Comparison of ENCODE assay signal across 8 mouse cellular contexts in genomic region chr2:177956734-177957133, GRCm38 (mm10). TPM values are rescaled to one million over a fixed set of nuclear protein-coding genes. Genes with fewer than 3 reads are reported as not detected.
A peak's percentile ranks its signal among the peaks of the same experiment; 100 is the strongest.
DNase-seq lines count a peak whose midpoint lies in the region; ATAC-seq and TF ChIP-seq lines count a peak whose summit lies in the region.
"Not testable (repeated sequence)": the region's sequence is repeated elsewhere in the genome, so short reads cannot be mapped to it uniquely, and the experiment has no call there.

No protein-coding gene starts in this region.

- not testable (repeated sequence) for H3K79me2 ChIP-seq in CH12.LX (replicated peaks; ENCODE audit: control insufficient read depth, extremely low read depth, insufficient read depth, poor library complexity, severe bottlenecking)

- not testable (repeated sequence) for H3K27ac ChIP-seq in CH12.LX (ENCODE audit: insufficient read depth, low read depth); cerebellum, adult 2 months (ENCODE audit: insufficient read depth, low read length); forebrain, embryonic 16.5 days (ENCODE audit: low read length); hindbrain, embryonic 12.5 days; liver, embryonic 11.5 days (ENCODE audit: low read depth, low read length); midbrain, embryonic 14.5 days (replicated peaks; ENCODE audit: low read depth, low read length); stomach, embryonic 14.5 days (ENCODE audit: low read length)

- H3K9me3 ChIP-seq in CH12.LX (replicated peaks; ENCODE audit: low read length); forebrain, embryonic 16.5 days (ENCODE audit: control insufficient read depth, low read length); hindbrain, embryonic 12.5 days (replicated peaks); liver, embryonic 11.5 days (ENCODE audit: control insufficient read depth, low read length); midbrain, embryonic 14.5 days (ENCODE audit: control insufficient read depth, low read length); stomach, embryonic 14.5 days (ENCODE audit: control insufficient read depth, low read depth, low read length): not testable (repeated sequence)

- TF ChIP-seq EP300 in CH12.LX (IDR thresholded peaks at IDR 0.05; ENCODE audit: low read length) = not testable (repeated sequence)

- DNase-seq in CH12.LX (ENCODE audit: extremely low read depth); liver, embryonic 11.5 days (ENCODE audit: low spot score): not testable (repeated sequence)
- DNase-seq in cerebellum, adult 2 months = peak; percentile 44 to 50
- peak; percentile 6 to 30 for DNase-seq in layer of hippocampus, adult 18-20 months (ENCODE audit: low spot score in 2 of 2)
- peak; percentile 8 for DNase-seq in midbrain, embryonic 14.5 days

- not testable (repeated sequence) for TF ChIP-seq POLR2A in CH12.LX (IDR thresholded peaks at IDR 0.05; ENCODE audit: low read depth, low read length); cerebellum, adult 2 months (IDR thresholded peaks at IDR 0.05; ENCODE audit: borderline replicate concordance, insufficient read depth, low read length)

- in situ Hi-C loops in CH12.LX (cut with MboI; ENCODE audit: low pct_ligation_motif_present, low pct_unique_long_range_greater_than_20kb, low sequenced_read_pairs) = not testable (repeated sequence)

- peak overlapping the region; percentile 76 for H3K9ac ChIP-seq in CH12.LX (ENCODE audit: insufficient read depth, low read depth)
- H3K9ac ChIP-seq in forebrain, embryonic 16.5 days (replicated peaks; ENCODE audit: low read depth, low read length) = 0 out of 2 replicates have a peak overlapping the region, but pooled peaks have one; percentile 46
- H3K9ac ChIP-seq in hindbrain, embryonic 12.5 days = peak overlapping the region; percentile 53
- not testable (repeated sequence) for H3K9ac ChIP-seq in liver, embryonic 11.5 days (ENCODE audit: low read depth, low read length); midbrain, embryonic 14.5 days (replicated peaks; ENCODE audit: low read length); stomach, embryonic 14.5 days (replicated peaks; ENCODE audit: low read depth, low read length)

- H3K4me3 ChIP-seq in CH12.LX (replicated peaks in 1 of 3; ENCODE audit: low read depth in 2 of 3, low read length in 2 of 3, poor library complexity in 1 of 3) = peak overlapping the region; percentile 38 to 84 (median 44)
- H3K4me3 ChIP-seq in cerebellum, adult 2 months (replicated peaks; ENCODE audit: insufficient read depth, low read depth, low read length) = peak overlapping the region; percentile 56
- peak overlapping the region; percentile 46 for H3K4me3 ChIP-seq in forebrain, embryonic 16.5 days (replicated peaks; ENCODE audit: low read length)
- H3K4me3 ChIP-seq in hindbrain, embryonic 12.5 days = peak overlapping the region; percentile 45
- H3K4me3 ChIP-seq in liver, embryonic 11.5 days (ENCODE audit: low read depth, low read length) = peak overlapping the region; percentile 47
- H3K4me3 ChIP-seq in midbrain, embryonic 14.5 days (replicated peaks; ENCODE audit: low read depth, low read length) = peak overlapping the region; percentile 38
- H3K4me3 ChIP-seq in stomach, embryonic 14.5 days (ENCODE audit: low read depth, low read length) = peak overlapping the region; percentile 28

- TF ChIP-seq CTCF in CH12.LX (conservative IDR thresholded peaks at IDR 0.05 in 1 of 2, IDR thresholded peaks at IDR 0.05 in 1 of 2; ENCODE audit: low read depth in 2 of 2, low read length in 2 of 2); cerebellum, adult 2 months (IDR thresholded peaks at IDR 0.05; ENCODE audit: borderline replicate concordance, insufficient read depth, low read depth, low read length): not testable (repeated sequence)

- H3K36me3 ChIP-seq in CH12.LX (replicated peaks in 1 of 2; ENCODE audit: control insufficient read depth in 1 of 2, insufficient read depth in 1 of 2, low read length in 1 of 2); forebrain, embryonic 16.5 days (ENCODE audit: control insufficient read depth, insufficient read depth); hindbrain, embryonic 12.5 days; liver, embryonic 11.5 days (ENCODE audit: control insufficient read depth, insufficient read depth, low read length); midbrain, embryonic 14.5 days (ENCODE audit: control insufficient read depth, insufficient read depth, low read length); stomach, embryonic 14.5 days (ENCODE audit: control insufficient read depth, insufficient read depth, low read length): not testable (repeated sequence)

- dilution Hi-C loops in CH12.LX (cut with MboI; ENCODE audit: extremely low pct_ligation_motif_present, extremely low pct_unique_long_range_greater_than_20kb, low sequenced_read_pairs) = not testable (repeated sequence)

- H3K4me1 ChIP-seq in CH12.LX (ENCODE audit: control insufficient read depth in 1 of 2, insufficient read depth in 2 of 2); cerebellum, adult 2 months (ENCODE audit: control insufficient read depth, insufficient read depth, low read length); forebrain, embryonic 16.5 days (replicated peaks; ENCODE audit: control insufficient read depth, insufficient read depth, low read length); hindbrain, embryonic 12.5 days; liver, embryonic 11.5 days (replicated peaks; ENCODE audit: control insufficient read depth, insufficient read depth, low read length); midbrain, embryonic 14.5 days (ENCODE audit: control insufficient read depth, insufficient read depth, low read length); stomach, embryonic 14.5 days (ENCODE audit: control insufficient read depth, insufficient read depth, low read length): not testable (repeated sequence)

- under 1% methylated on average over 18 of the region's 18 CpGs for WGBS in cerebellum, adult 2 months
- 1% methylated on average over 18 of the region's 18 CpGs for WGBS in forebrain, embryonic 16.5 days
- under 1% methylated on average over 18 of the region's 18 CpGs for WGBS in hindbrain, embryonic 12.5 days
- under 1% methylated on average over 18 of the region's 18 CpGs for WGBS in liver, embryonic 11.5 days
- WGBS in midbrain, embryonic 14.5 days = under 1% methylated on average over 18 of the region's 18 CpGs
- 2% methylated on average over 14 of the region's 18 CpGs for WGBS in stomach, embryonic 14.5 days

- not testable (repeated sequence) for H3K4me2 ChIP-seq in CH12.LX (ENCODE audit: insufficient read depth, low read depth, poor library complexity, severe bottlenecking); liver, embryonic 11.5 days
- H3K4me2 ChIP-seq in forebrain, embryonic 16.5 days (ENCODE audit: low read length) = peak overlapping the region; percentile 44
- H3K4me2 ChIP-seq in hindbrain, embryonic 12.5 days (replicated peaks) = peak overlapping the region; percentile 52
- peak overlapping the region; percentile 43 for H3K4me2 ChIP-seq in midbrain, embryonic 14.5 days (ENCODE audit: low read length)
- 0 out of 2 replicates have a peak overlapping the region, but pooled peaks have one; percentile 25 for H3K4me2 ChIP-seq in stomach, embryonic 14.5 days (replicated peaks; ENCODE audit: low read depth, low read length)

- ATAC-seq in forebrain, embryonic 16.5 days; hindbrain, embryonic 12.5 days (ENCODE audit: low FRiP score); liver, embryonic 11.5 days (replicated peaks; ENCODE audit: low FRiP score); midbrain, embryonic 14.5 days (ENCODE audit: low FRiP score, low TSS enrichment); stomach, embryonic 14.5 days (ENCODE audit: insufficient number of reproducible peaks, insufficient read depth, low FRiP score, low read depth): not testable (repeated sequence)

- not testable (repeated sequence) for TF ChIP-seq RAD21 in CH12.LX (IDR thresholded peaks at IDR 0.05; ENCODE audit: low read depth, low read length)

- H3K27me3 ChIP-seq in CH12.LX (replicated peaks); cerebellum, adult 2 months (ENCODE audit: control insufficient read depth, insufficient read depth, low read length); forebrain, embryonic 16.5 days (replicated peaks; ENCODE audit: control insufficient read depth, insufficient read depth, low read length); hindbrain, embryonic 12.5 days; liver, embryonic 11.5 days (replicated peaks; ENCODE audit: control insufficient read depth, insufficient read depth, low read length); midbrain, embryonic 14.5 days (ENCODE audit: control insufficient read depth, insufficient read depth, low read length); stomach, embryonic 14.5 days (ENCODE audit: control insufficient read depth, insufficient read depth, low read length): not testable (repeated sequence)

RNA-seq across cellular contexts. Expression of gene Gm14326, which starts 0.4 kb away (rescaled TPM):
- 11.3 and 14.9 TPM in 2 replicates for total RNA-seq in CH12.LX (2012; rRNA removed)
- 25.9 and 29.6 TPM in 2 replicates for total RNA-seq in CH12.LX (2014; rRNA removed)
- 11.8 and 19.0 TPM in 2 replicates for polyA plus RNA-seq in CH12.LX (2012; ENCODE audit: insufficient read length, low read depth)
- polyA plus RNA-seq in cerebellum, adult 2 months (2012; rRNA removed) = 21.8 and 22.1 TPM in 2 replicates
- 16.4 and 17.8 TPM in 2 replicates for polyA plus RNA-seq in forebrain, embryonic 16.5 days (2015; fragmentation: Nextera tagmentation; extraction: Ambion mirVana)
- 14.3 and 15.9 TPM in 2 replicates for polyA plus RNA-seq in hindbrain, embryonic 12.5 days (2016; fragmentation: Nextera tagmentation; extraction: Ambion mirVana)
- 10 to 100 TPM; 54.9 to 59.3 TPM for total RNA-seq in layer of hippocampus, adult 18-20 months (2021)
- polyA plus RNA-seq in liver, embryonic 11.5 days (2014; fragmentation: Nextera tagmentation; extraction: Ambion mirVana) = 9.0 and 12.8 TPM in 2 replicates
- polyA plus RNA-seq in midbrain, embryonic 14.5 days (2014; fragmentation: Nextera tagmentation; extraction: Ambion mirVana) = 15.3 and 17.5 TPM in 2 replicates
- polyA plus RNA-seq in stomach, embryonic 14.5 days (2014; fragmentation: Nextera tagmentation; extraction: Ambion mirVana) = 24.6 and 29.1 TPM in 2 replicates

RNA-seq across cellular contexts. Expression of gene Zfp972, which starts 31.3 kb away (rescaled TPM):
- total RNA-seq in CH12.LX (2012; rRNA removed) = 4.0 and 4.1 TPM in 2 replicates
- 3.3 and 3.5 TPM in 2 replicates for total RNA-seq in CH12.LX (2014; rRNA removed)
- 3.0 and 11.8 TPM in 2 replicates for polyA plus RNA-seq in CH12.LX (2012; ENCODE audit: insufficient read length, low read depth)
- 0.39 and 1.8 TPM in 2 replicates for polyA plus RNA-seq in cerebellum, adult 2 months (2012; rRNA removed)
- polyA plus RNA-seq in forebrain, embryonic 16.5 days (2015; fragmentation: Nextera tagmentation; extraction: Ambion mirVana) = not detected in 2 replicates
- polyA plus RNA-seq in hindbrain, embryonic 12.5 days (2016; fragmentation: Nextera tagmentation; extraction: Ambion mirVana) = 0.43 and 0.46 TPM in 2 replicates
- 1 to 10 TPM in 1 of 2 experiments, under 1 TPM in 1; 0.86 to 2.0 TPM for total RNA-seq in layer of hippocampus, adult 18-20 months (2021)
- polyA plus RNA-seq in liver, embryonic 11.5 days (2014; fragmentation: Nextera tagmentation; extraction: Ambion mirVana) = 0.53 and 1.4 TPM in 2 replicates
- 0.84 TPM in 1 of 2 replicates, not detected in the other for polyA plus RNA-seq in midbrain, embryonic 14.5 days (2014; fragmentation: Nextera tagmentation; extraction: Ambion mirVana)
- polyA plus RNA-seq in stomach, embryonic 14.5 days (2014; fragmentation: Nextera tagmentation; extraction: Ambion mirVana) = 0.98 and 2.6 TPM in 2 replicates

RNA-seq across cellular contexts. Expression of gene Gm14327, which starts 59.8 kb away (rescaled TPM):
- total RNA-seq in CH12.LX (2012; rRNA removed) = 0.85 and 1.7 TPM in 2 replicates
- 1.3 and 5.8 TPM in 2 replicates for total RNA-seq in CH12.LX (2014; rRNA removed)
- polyA plus RNA-seq in CH12.LX (2012; ENCODE audit: insufficient read length, low read depth) = 0.74 and 1.1 TPM in 2 replicates
- 3.4 and 4.1 TPM in 2 replicates for polyA plus RNA-seq in cerebellum, adult 2 months (2012; rRNA removed)
- polyA plus RNA-seq in forebrain, embryonic 16.5 days (2015; fragmentation: Nextera tagmentation; extraction: Ambion mirVana) = 2.8 TPM in 2 replicates
- 2.6 and 3.0 TPM in 2 replicates for polyA plus RNA-seq in hindbrain, embryonic 12.5 days (2016; fragmentation: Nextera tagmentation; extraction: Ambion mirVana)
- total RNA-seq in layer of hippocampus, adult 18-20 months (2021) = 1 to 10 TPM; 4.6 to 7.8 TPM
- 3.2 and 3.9 TPM in 2 replicates for polyA plus RNA-seq in liver, embryonic 11.5 days (2014; fragmentation: Nextera tagmentation; extraction: Ambion mirVana)
- polyA plus RNA-seq in midbrain, embryonic 14.5 days (2014; fragmentation: Nextera tagmentation; extraction: Ambion mirVana) = 2.0 TPM in 2 replicates
- polyA plus RNA-seq in stomach, embryonic 14.5 days (2014; fragmentation: Nextera tagmentation; extraction: Ambion mirVana) = 4.5 and 6.1 TPM in 2 replicates
